Mouse (Mus musculus): ENCODE results near the gene Lhx1. TPM values are rescaled to one million over a fixed set of nuclear protein-coding genes. Genes with fewer than 3 reads are reported as not detected.
A peak's percentile ranks its signal among the peaks of the same experiment; 100 is the strongest.

Lhx1 gene
- total and polyA plus RNA-seq, 3 experiments, result 0.04 TPM; not detected in 2

- Histone ChIP-seq H3K9me3 (replicated peaks; ENCODE audit: low read length) (no peaks in the 10 kb centered on the region), H3K79me2 (replicated peaks; ENCODE audit: control insufficient read depth, extremely low read depth, insufficient read depth, poor library complexity, severe bottlenecking) (no peaks in the 10 kb centered on the region), H3K4me3 (replicated peaks in 1 of 3; ENCODE audit: low read depth in 2 of 3, low read length in 2 of 3, poor library complexity in 1 of 3) (no peak overlapping the region), H3K9ac (ENCODE audit: insufficient read depth, low read depth) (no peak overlapping the region), H3K36me3 (replicated peaks in 1 of 2; ENCODE audit: control insufficient read depth in 1 of 2, insufficient read depth in 1 of 2, low read length in 1 of 2) (no peaks in the 10 kb centered on the region), H3K4me1 (ENCODE audit: control insufficient read depth in 1 of 2, insufficient read depth in 2 of 2) (peaks cover 0 to under 1% of the 10 kb centered on the region in 2 experiments; a peak in 2 of 4 replicates), H3K4me2 (ENCODE audit: insufficient read depth, low read depth, poor library complexity, severe bottlenecking) (0 out of 2 replicates have a peak overlapping the region, but pooled peaks have one; percentile 24), H3K27me3 (replicated peaks) (peaks cover 94% of the 10 kb centered on the region), H3K27ac (ENCODE audit: insufficient read depth, low read depth) (no peak overlapping the region)
- in situ Hi-C loops (cut with MboI; ENCODE audit: low pct_ligation_motif_present, low pct_unique_long_range_greater_than_20kb, low sequenced_read_pairs) (no loop called here), dilution Hi-C loops (cut with MboI; ENCODE audit: extremely low pct_ligation_motif_present, extremely low pct_unique_long_range_greater_than_20kb, low sequenced_read_pairs) (no loop called here)
- TF ChIP-seq IRF4 (IDR thresholded peaks at IDR 0.05; ENCODE audit: low read depth, low read length) (no peak), SIN3A (IDR thresholded peaks at IDR 0.05; ENCODE audit: low read length) (no peak), MEF2A (IDR thresholded peaks at IDR 0.05; ENCODE audit: borderline replicate concordance, low read depth, low read length) (no peak), ZMIZ1 (IDR thresholded peaks at IDR 0.05; ENCODE audit: low read depth, low read length) (no peak), UBTF (IDR thresholded peaks at IDR 0.05; ENCODE audit: low read depth, low read length) (no peak), ZKSCAN1 (IDR thresholded peaks at IDR 0.05; ENCODE audit: borderline replicate concordance, low read depth, low read length) (no peak), CHD1 (IDR thresholded peaks at IDR 0.05; ENCODE audit: low read depth, low read length) (no peak), ZNF384 (IDR thresholded peaks at IDR 0.05; ENCODE audit: low read depth, low read length) (no peak), RAD21 (IDR thresholded peaks at IDR 0.05; ENCODE audit: low read depth, low read length) (no peak), POLR2A (IDR thresholded peaks at IDR 0.05; ENCODE audit: low read depth, low read length) (no peak), BHLHE40 (IDR thresholded peaks at IDR 0.05; ENCODE audit: low read depth, low read length) (no peak), E2F4 (IDR thresholded peaks at IDR 0.05; ENCODE audit: insufficient replicate concordance, low read depth, low read length) (no peak), HCFC1 (IDR thresholded peaks at IDR 0.05; ENCODE audit: low read depth, low read length) (no peak), MAZ (IDR thresholded peaks at IDR 0.05; ENCODE audit: low read depth, low read length) (no peak), JUND (conservative IDR thresholded peaks at IDR 0.05; ENCODE audit: low read depth, low read length) (no peak), POLR2AphosphoS2 (IDR thresholded peaks at IDR 0.05; ENCODE audit: low read depth, low read length) (no peak), TBP (conservative IDR thresholded peaks at IDR 0.05; ENCODE audit: low read depth, low read length) (no peak), CHD2 (IDR thresholded peaks at IDR 0.05; ENCODE audit: low read length) (no peak)
- DNase-seq (ENCODE audit: extremely low read depth), result no peak
Observed at GRCm38 (mm10) chr11:84573637-84574036, 48.3 kb upstream of the Lhx1 start.

GRCm38 (mm10) chr11:84570812-84571211 lies 45.5 kb upstream of the Lhx1 start:
- no peak overlapping the region for H3K4me3 ChIP-seq (replicated peaks in 1 of 3; ENCODE audit: low read depth in 2 of 3, low read length in 2 of 3, poor library complexity in 1 of 3)
- H3K9ac ChIP-seq (ENCODE audit: insufficient read depth, low read depth), result no peak overlapping the region
- in situ Hi-C loops (cut with MboI; ENCODE audit: low pct_ligation_motif_present, low pct_unique_long_range_greater_than_20kb, low sequenced_read_pairs), result no loop called here
- no peak overlapping the region for H3K27ac ChIP-seq (ENCODE audit: insufficient read depth, low read depth)
- H3K36me3 ChIP-seq (replicated peaks in 1 of 2; ENCODE audit: control insufficient read depth in 1 of 2, insufficient read depth in 1 of 2, low read length in 1 of 2), result no peaks in the 10 kb centered on the region
- peaks cover 2% of the 10 kb centered on the region in 2 experiments; a peak in 2 of 4 replicates for H3K4me1 ChIP-seq (ENCODE audit: control insufficient read depth in 1 of 2, insufficient read depth in 2 of 2)
- dilution Hi-C loops (cut with MboI; ENCODE audit: extremely low pct_ligation_motif_present, extremely low pct_unique_long_range_greater_than_20kb, low sequenced_read_pairs), result no loop called here
- no peak overlapping the region for H3K4me2 ChIP-seq (ENCODE audit: insufficient read depth, low read depth, poor library complexity, severe bottlenecking)
- TF ChIP-seq POLR2AphosphoS2 (IDR thresholded peaks at IDR 0.05; ENCODE audit: low read depth, low read length), result no peak
- TF ChIP-seq ZNF384 (IDR thresholded peaks at IDR 0.05; ENCODE audit: low read depth, low read length), result no peak
- TF ChIP-seq EP300 (IDR thresholded peaks at IDR 0.05; ENCODE audit: low read length), result no peak
- no peak for TF ChIP-seq MAZ (IDR thresholded peaks at IDR 0.05; ENCODE audit: low read depth, low read length)
- no peak for TF ChIP-seq CTCF (conservative IDR thresholded peaks at IDR 0.05 in 1 of 2, IDR thresholded peaks at IDR 0.05 in 1 of 2; ENCODE audit: low read depth in 2 of 2, low read length in 2 of 2)
- TF ChIP-seq KAT2A (IDR thresholded peaks at IDR 0.05; ENCODE audit: insufficient replicate concordance, low read length), result no peak
- no peak for TF ChIP-seq IRF4 (IDR thresholded peaks at IDR 0.05; ENCODE audit: low read depth, low read length)
- no peak for TF ChIP-seq GABPA (IDR thresholded peaks at IDR 0.05; ENCODE audit: insufficient replicate concordance, low read depth, low read length)
- no peak for TF ChIP-seq UBTF (IDR thresholded peaks at IDR 0.05; ENCODE audit: low read depth, low read length)
- TF ChIP-seq ZKSCAN1 (IDR thresholded peaks at IDR 0.05; ENCODE audit: borderline replicate concordance, low read depth, low read length), result no peak
- no peak for TF ChIP-seq MYC (IDR thresholded peaks at IDR 0.05; ENCODE audit: low read depth, low read length)
- TF ChIP-seq CHD1 (IDR thresholded peaks at IDR 0.05; ENCODE audit: low read depth, low read length), result no peak
- no peak for TF ChIP-seq TBP (conservative IDR thresholded peaks at IDR 0.05; ENCODE audit: low read depth, low read length)
- no peak for DNase-seq (ENCODE audit: extremely low read depth)
- peaks cover 96% of the 10 kb centered on the region for H3K27me3 ChIP-seq (replicated peaks)
- H3K79me2 ChIP-seq (replicated peaks; ENCODE audit: control insufficient read depth, extremely low read depth, insufficient read depth, poor library complexity, severe bottlenecking), result no peaks in the 10 kb centered on the region
- H3K9me3 ChIP-seq (replicated peaks; ENCODE audit: low read length), result no peaks in the 10 kb centered on the region

All from CH12.LX (cell line).